Mouse (Mus musculus) midbrain, embryonic 11.5 days (tissue): ENCODE measurements at regions not wholly inside any gene's neighbourhood (a gene's known extent, or its start where the extent isn't known, plus 50 kb on each side); places are given as distances from the start of the nearest gene placed in this dataset.

ENCODE experiments used
- ATAC-seq: fragments of 200-750 bp; cut with Nextera tagmentation; 2 replicates; pipeline ENCODE4 v1.8.0; 2017; ENCODE audit warnings: moderate TSS enrichment, moderate library complexity; ENCODE audit not compliant: low FRiP score
- DNase-seq: peaks from one replicate; pipeline ENCODE4 v3.0.0; 2015; ENCODE audit warnings: low spot score; ENCODE audit errors: missing footprints
- H3K27ac ChIP-seq: fragments of 300-500 bp; sonication (generic); 2 replicates; pipeline ENCODE4 v1.5.1; 2014; ENCODE audit warnings: low read depth, low read length
- H3K27me3 ChIP-seq: fragments of 300-500 bp; sonication (generic); 2 replicates; pipeline ENCODE4 v1.6.1; 2014; ENCODE audit warnings: mild to moderate bottlenecking, low read length, moderate library complexity, mixed read lengths; ENCODE audit not compliant: control insufficient read depth, insufficient read depth
- H3K36me3 ChIP-seq: fragments of 300-500 bp; sonication (generic); 2 replicates; pipeline ENCODE4 v1.6.1; 2014; ENCODE audit warnings: mild to moderate bottlenecking, low read length, moderate library complexity, mixed read lengths; ENCODE audit not compliant: control insufficient read depth, insufficient read depth
- H3K4me1 ChIP-seq: fragments of 300-500 bp; sonication (generic); 2 replicates; pipeline ENCODE4 v1.6.1; 2014; ENCODE audit warnings: low read length; ENCODE audit not compliant: control insufficient read depth, insufficient read depth
- H3K4me2 ChIP-seq: fragments of 300-500 bp; sonication (generic); 2 replicates; pipeline ENCODE4 v1.6.1; 2014; ENCODE audit warnings: mild to moderate bottlenecking, moderate library complexity
- H3K4me3 ChIP-seq: fragments of 300-500 bp; sonication (generic); 2 replicates; pipeline ENCODE4 v1.5.1; 2014; ENCODE audit warnings: low read depth, low read length
- H3K9ac ChIP-seq: fragments of 300-500 bp; sonication (generic); 2 replicates; pipeline ENCODE4 v1.6.1; 2014; ENCODE audit warnings: low read length
- H3K9me3 ChIP-seq: fragments of 300-500 bp; sonication (generic); 2 replicates; pipeline ENCODE4 v1.6.1; 2016; ENCODE audit warnings: low read length; ENCODE audit not compliant: control insufficient read depth
- WGBS: fragments of 180-500 bp; shearing (Covaris S2); extraction: QIAGEN DNeasy Blood & Tissue Kit; methylation state at CpG from one replicate; pipeline ENCODE4 v1.1.7; 2014; 5-methylcytosine and 5-hydroxymethylcytosine counted together

DNA sequence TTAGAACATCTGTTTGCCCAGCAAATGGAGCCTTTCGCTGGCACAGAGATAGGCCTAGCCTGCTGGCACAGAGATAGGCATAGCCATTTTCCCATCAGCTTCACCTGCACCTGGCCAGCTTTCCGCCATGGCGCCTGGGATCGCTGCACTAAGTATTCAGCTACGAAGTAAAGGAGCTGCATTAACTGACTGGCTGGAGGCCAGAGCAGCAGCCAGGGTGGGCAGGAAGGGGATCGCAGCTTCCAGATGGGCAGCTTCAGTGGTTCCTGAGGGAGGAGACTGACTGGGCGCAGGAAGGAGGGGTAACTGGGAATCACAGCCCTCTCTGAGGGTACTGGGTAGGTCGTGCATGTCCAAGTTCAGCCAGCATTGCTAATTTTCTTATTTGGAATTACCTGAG lies 376.2 kb downstream of the Rps24 start:
- Histone ChIP-seq H3K9ac (no peak overlapping the region), H3K27ac (no peak overlapping the region), H3K27me3 (no peaks in the 10 kb centered on the region), H3K36me3 (no peaks in the 10 kb centered on the region), H3K4me1 (no peaks in the 10 kb centered on the region), H3K4me3 (no peak overlapping the region), H3K9me3 (no peaks in the 10 kb centered on the region), H3K4me2 (no peak overlapping the region)
- ATAC-seq (no peak), DNase-seq (no peak)
- WGBS = 87% methylated on average over 8 of the region's 8 CpGs

DNA sequence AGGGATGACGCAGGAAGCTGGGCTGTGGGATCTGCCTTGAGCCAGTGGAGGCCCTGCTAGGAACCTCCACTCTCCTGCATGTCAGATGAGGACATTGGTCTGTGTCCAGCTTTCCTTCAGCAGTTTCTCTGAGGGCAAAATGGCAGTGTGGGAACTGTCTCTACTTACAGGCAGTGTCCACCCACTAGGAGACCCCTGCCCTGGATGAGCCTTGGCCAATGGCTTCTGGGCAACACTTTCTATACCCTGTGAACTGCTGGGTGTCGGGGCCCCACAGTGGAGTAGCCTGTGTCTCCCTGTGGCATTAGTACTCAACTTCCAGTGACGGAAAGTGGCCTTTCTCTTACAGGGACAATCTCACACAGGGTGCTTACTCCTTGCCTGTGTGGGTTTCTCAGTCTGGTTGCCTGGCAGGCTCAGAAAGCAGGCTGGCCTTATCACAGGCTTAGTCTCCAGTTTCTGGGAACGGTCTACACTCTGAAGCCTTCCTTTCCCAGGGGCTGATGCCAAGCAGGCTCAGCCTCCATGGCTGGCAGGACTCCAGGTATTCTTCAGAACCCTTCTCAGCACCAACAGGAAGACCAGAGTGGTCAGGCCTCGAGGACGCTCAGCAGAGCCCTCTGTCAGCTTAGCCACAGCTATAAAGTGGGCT lies 378.8 kb downstream of the Rps24 start:
- H3K36me3 ChIP-seq = no peaks in the 10 kb centered on the region
- DNase-seq (peak; percentile 69), ATAC-seq (no peak)
- H3K4me3 ChIP-seq = no peak overlapping the region
- WGBS = 87% methylated on average over 6 of the region's 6 CpGs
- no peak overlapping the region for H3K9ac ChIP-seq
- H3K4me2 ChIP-seq = no peak overlapping the region
- H3K27ac ChIP-seq = no peak overlapping the region
- H3K4me1 ChIP-seq = no peaks in the 10 kb centered on the region
- H3K27me3 ChIP-seq = no peaks in the 10 kb centered on the region
- H3K9me3 ChIP-seq = no peaks in the 10 kb centered on the region

DNA sequence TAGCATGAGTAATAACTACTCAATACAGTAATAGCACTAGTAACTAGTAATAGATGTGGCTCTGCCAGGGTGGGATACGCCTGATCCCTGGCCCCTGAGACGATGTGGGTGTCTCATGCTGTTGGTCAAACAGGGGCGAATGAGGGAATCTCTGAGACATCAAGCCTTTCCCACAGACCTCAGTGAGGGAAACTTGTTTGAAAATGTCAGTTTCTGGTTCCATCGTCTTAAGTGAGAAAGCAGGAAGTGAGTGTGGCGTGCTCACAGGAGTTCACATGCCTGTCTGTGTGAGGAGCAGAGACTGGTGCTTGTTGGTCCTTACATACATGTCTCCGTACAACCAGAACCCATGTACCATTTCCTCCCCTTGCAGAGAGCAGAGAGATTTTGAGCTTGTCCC lies 380.9 kb downstream of the Rps24 start:
- no peak overlapping the region for H3K27ac ChIP-seq
- H3K36me3 ChIP-seq = no peaks in the 10 kb centered on the region
- H3K9ac ChIP-seq = no peak overlapping the region
- DNase-seq = peak; percentile 77
- H3K4me1 ChIP-seq = no peaks in the 10 kb centered on the region
- no peaks in the 10 kb centered on the region for H3K9me3 ChIP-seq
- ATAC-seq = no peak
- 91% methylated on average over 6 of the region's 6 CpGs for WGBS
- no peaks in the 10 kb centered on the region for H3K27me3 ChIP-seq
- H3K4me2 ChIP-seq = no peak overlapping the region
- H3K4me3 ChIP-seq = no peak overlapping the region

DNA sequence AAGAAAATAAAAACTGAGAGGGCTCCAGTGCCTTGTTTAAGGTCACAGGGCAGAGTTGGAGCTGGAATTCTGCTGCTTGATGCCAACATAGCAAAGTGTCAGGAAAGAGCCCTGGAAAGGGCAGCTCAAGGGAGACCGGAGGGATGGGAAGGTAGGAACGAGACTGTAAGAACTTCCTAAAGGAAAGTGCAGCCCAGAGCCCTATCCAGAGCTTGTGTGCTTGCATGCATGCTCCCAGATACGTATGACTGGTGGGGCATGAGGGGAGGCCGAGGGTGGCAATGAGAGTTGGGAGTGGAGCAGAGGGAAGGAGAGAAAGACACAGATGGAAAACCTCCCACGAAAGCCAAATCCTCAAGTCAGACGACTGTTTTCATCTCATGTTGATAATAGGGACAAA lies 381.8 kb downstream of the Rps24 start:
- H3K27me3 ChIP-seq = no peaks in the 10 kb centered on the region
- H3K9ac ChIP-seq = no peak overlapping the region
- H3K27ac ChIP-seq = no peak overlapping the region
- H3K4me3 ChIP-seq = no peak overlapping the region
- H3K4me1 ChIP-seq = no peaks in the 10 kb centered on the region
- H3K4me2 ChIP-seq = no peak overlapping the region
- WGBS = 81% methylated on average over 6 of the region's 6 CpGs
- H3K9me3 ChIP-seq = no peaks in the 10 kb centered on the region
- DNase-seq (peak; percentile 39), ATAC-seq (no peak)
- H3K36me3 ChIP-seq = no peaks in the 10 kb centered on the region

DNA sequence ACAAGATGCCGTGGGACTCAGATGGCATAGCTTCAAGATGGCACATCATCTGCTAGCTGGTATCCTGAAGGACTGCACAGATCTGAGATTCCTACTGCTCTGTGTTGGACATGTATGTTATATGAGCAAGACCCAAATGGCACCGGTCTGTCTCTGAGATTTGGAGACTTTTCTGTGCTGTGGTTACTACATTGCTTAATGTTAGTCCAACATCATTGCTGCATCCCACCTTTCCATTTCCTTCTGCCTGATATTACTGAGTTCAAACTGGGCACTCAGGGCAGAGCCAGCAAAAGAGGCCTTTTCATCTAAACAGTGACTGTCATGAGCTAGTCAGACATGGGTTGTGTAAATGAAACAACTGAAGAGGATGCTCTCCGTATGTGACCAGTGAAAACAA lies 383.3 kb downstream of the Rps24 start:
- H3K36me3 ChIP-seq = no peaks in the 10 kb centered on the region
- H3K4me2 ChIP-seq = no peak overlapping the region
- DNase-seq (peak; percentile 64), ATAC-seq (no peak)
- peaks cover 5% of the 10 kb centered on the region; the same call in 1 of the 2 replicates for H3K4me1 ChIP-seq
- H3K27me3 ChIP-seq = no peaks in the 10 kb centered on the region
- 90% methylated on average over 3 of the region's 3 CpGs for WGBS
- no peak overlapping the region for H3K27ac ChIP-seq
- H3K9me3 ChIP-seq = no peaks in the 10 kb centered on the region
- H3K9ac ChIP-seq = no peak overlapping the region
- H3K4me3 ChIP-seq = no peak overlapping the region

DNA sequence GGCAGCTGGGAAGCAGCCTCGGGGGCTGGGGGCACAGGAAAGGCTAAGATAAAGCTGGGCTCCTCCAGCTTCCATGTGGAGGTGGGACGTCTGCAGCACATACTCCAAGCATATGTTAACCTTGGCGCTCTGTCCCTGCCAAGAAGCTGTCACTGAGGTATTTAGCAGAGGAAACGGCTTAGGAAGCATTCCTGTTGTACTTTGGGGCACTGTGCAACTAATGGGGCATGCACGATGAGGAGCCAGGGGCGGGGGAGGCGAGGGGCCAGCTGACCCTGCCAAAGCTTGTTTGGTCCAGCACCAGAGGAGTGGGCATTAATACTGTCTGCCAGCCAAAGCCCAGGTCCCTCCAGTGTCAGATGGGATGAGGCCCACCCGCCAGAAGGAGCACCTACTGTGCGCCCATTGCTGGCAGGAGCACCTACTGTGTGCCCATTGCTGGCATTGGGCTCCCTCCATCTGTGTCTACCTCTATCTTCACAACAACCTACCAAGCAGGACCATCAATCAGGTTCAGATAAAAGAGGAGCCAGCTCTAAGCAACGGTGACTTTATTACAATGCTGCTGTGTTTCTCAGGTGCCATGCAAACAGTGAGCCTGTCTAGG lies 384.6 kb downstream of the Rps24 start:
- Histone ChIP-seq H3K27me3 (no peaks in the 10 kb centered on the region), H3K9ac (no peak overlapping the region), H3K27ac (no peak overlapping the region), H3K4me2 (no peak overlapping the region), H3K9me3 (no peaks in the 10 kb centered on the region), H3K4me3 (no peak overlapping the region), H3K36me3 (no peaks in the 10 kb centered on the region), H3K4me1 (peaks cover 5% of the 10 kb centered on the region; the same call in 1 of the 2 replicates)
- DNase-seq (no peak), ATAC-seq (no peak)
- 84% methylated on average over 10 of the region's 10 CpGs for WGBS

DNA sequence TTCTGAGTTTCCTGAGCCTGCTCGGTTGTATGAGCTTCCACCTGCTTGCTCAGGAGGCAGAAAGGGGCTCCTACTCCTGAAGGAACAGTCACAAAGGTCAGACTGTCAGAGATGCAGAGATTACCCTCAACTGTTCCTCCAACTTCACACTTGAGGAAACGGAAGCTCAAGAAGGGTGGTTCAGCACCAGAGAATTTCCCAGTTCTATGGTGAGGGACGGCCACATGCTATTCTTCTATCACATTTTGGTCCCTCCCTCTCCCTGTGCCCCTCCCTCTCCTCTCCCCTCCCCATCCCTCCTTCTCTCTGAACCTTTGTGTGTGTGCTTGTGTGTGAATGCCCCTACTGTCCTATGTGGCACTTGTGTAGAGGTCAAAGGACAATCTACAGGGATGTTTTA lies 386.0 kb downstream of the Rps24 start:
- H3K4me2 ChIP-seq = no peak overlapping the region

DNA sequence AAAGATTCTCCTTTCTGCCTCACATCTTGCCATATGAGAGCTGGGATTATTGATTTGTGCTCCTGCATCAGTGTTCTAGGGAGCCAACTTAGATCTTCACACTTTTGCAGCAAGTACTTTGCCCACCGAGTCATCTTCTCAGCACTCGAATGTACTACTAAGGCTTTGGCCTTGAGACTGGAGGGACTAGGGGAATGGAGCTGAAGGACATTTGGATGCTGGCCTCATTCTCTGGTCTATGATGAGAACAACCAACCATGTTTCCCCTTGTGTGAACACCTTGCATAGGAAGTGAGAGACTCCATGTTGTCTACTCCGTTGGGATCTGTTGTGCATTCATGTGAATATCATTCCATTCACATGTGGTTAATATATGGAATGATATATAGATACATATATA lies 386.5 kb downstream of the Rps24 start:
- Histone ChIP-seq H3K27ac (no peak overlapping the region), H3K27me3 (no peaks in the 10 kb centered on the region), H3K4me3 (no peak overlapping the region), H3K36me3 (no peaks in the 10 kb centered on the region), H3K9ac (no peak overlapping the region), H3K4me1 (peaks cover 5% of the 10 kb centered on the region; the same call in 1 of the 2 replicates), H3K9me3 (no peaks in the 10 kb centered on the region), H3K4me2 (no peak overlapping the region)
- 93% methylated on average over 3 of the region's 3 CpGs for WGBS
- DNase-seq (peak; percentile 67), ATAC-seq (no peak)

More for the DNA sequence above, 386.0 kb downstream of the Rps24 start:
- WGBS = 45% methylated on average over 3 of the region's 3 CpGs
- peak; percentile 64 for DNase-seq
- Histone ChIP-seq H3K9me3 (no peaks in the 10 kb centered on the region), H3K4me3 (no peak overlapping the region), H3K27ac (no peak overlapping the region), H3K9ac (no peak overlapping the region), H3K4me1 (peaks cover 5% of the 10 kb centered on the region; the same call in 1 of the 2 replicates), H3K36me3 (no peaks in the 10 kb centered on the region), H3K27me3 (no peaks in the 10 kb centered on the region)
- ATAC-seq = no peak

DNA sequence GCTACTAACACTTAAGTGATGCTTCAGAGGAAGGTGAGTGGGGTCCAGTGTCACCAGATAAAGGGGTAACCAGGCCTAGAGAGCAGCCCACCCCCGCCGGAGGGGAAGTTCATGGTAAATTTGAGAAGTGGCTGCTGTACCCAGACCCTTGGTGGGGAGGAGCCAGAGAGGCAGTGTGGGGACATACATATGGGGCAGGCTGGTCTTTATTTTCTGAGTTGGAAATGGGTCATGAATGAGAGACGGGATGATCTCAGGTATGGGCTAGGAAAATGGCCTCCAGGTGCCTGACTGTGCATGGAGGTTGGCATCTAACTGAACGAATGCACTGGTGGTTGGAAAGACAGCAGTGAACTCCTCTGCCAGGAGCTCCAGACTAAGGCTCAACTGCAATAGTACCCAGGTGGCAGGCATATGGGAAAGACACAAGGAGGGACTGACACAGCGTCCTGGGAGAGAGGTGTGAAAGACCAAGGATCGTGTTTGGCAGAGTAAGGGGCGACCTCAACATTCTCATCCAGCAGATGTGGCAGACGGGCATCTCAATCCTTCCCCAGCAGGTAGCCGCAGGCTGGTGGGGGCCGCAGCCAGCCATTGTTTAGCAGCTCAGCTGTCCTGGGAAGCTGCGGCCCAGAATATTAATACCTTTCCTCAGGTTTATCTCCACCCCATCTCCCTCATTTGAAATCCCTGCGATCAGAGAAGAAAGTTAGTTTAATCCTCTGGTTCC lies 387.7 kb downstream of the Rps24 start:
- H3K4me1 ChIP-seq = peaks cover 5% of the 10 kb centered on the region; the same call in 1 of the 2 replicates
- H3K4me2 ChIP-seq = no peak overlapping the region
- 58% methylated on average over 12 of the region's 12 CpGs for WGBS
- H3K36me3 ChIP-seq = no peaks in the 10 kb centered on the region
- H3K4me3 ChIP-seq = no peak overlapping the region
- no peak overlapping the region for H3K27ac ChIP-seq
- ATAC-seq (no peak), DNase-seq (peak; percentile 65)
- no peaks in the 10 kb centered on the region for H3K27me3 ChIP-seq
- H3K9me3 ChIP-seq = no peaks in the 10 kb centered on the region
- no peak overlapping the region for H3K9ac ChIP-seq
